Mouse (Mus musculus) midbrain, embryonic 15.5 days (tissue): ENCODE data around the gene Aldoc. TPM values are rescaled to one million over a fixed set of nuclear protein-coding genes. Genes with fewer than 3 reads are reported as not detected.
A peak's percentile ranks its signal among the peaks of the same experiment; 100 is the strongest.

Experiments used
- ATAC-seq: fragments of 200-750 bp; cut with Nextera tagmentation; replicated peaks from 2 replicates; pipeline ENCODE4 v1.8.0; 2017; ENCODE audit warnings: moderate TSS enrichment
- H3K27ac ChIP-seq: fragments of 300-500 bp; sonication (generic); 2 replicates; pipeline ENCODE4 v1.5.1; 2015; ENCODE audit warnings: mild to moderate bottlenecking, inconsistent platforms
- H3K27me3 ChIP-seq: fragments of 300-500 bp; sonication (generic); replicated peaks from 2 replicates; pipeline ENCODE4 v1.6.1; 2015; ENCODE audit warnings: inconsistent platforms
- H3K36me3 ChIP-seq: fragments of 300-500 bp; sonication (generic); replicated peaks from 2 replicates; pipeline ENCODE4 v1.6.1; 2015; ENCODE audit warnings: inconsistent platforms
- H3K4me1 ChIP-seq: fragments of 300-500 bp; sonication (generic); 2 replicates; pipeline ENCODE4 v1.6.1; 2015; ENCODE audit warnings: inconsistent platforms
- H3K4me2 ChIP-seq: fragments of 300-500 bp; sonication (generic); 2 replicates; pipeline ENCODE4 v1.6.1; 2015; ENCODE audit warnings: inconsistent platforms, mild to moderate bottlenecking, moderate library complexity
- H3K4me3 ChIP-seq: fragments of 300-500 bp; sonication (generic); 2 replicates; pipeline ENCODE4 v1.5.1; 2015; ENCODE audit warnings: mild to moderate bottlenecking, inconsistent platforms
- H3K9ac ChIP-seq: fragments of 300-500 bp; sonication (generic); 2 replicates; pipeline ENCODE4 v1.6.1; 2015; ENCODE audit warnings: mild to moderate bottlenecking, inconsistent platforms
- H3K9me3 ChIP-seq: fragments of 300-500 bp; sonication (generic); 2 replicates; pipeline ENCODE4 v1.6.1; 2016; ENCODE audit warnings: inconsistent platforms
- WGBS: fragments of 180-500 bp; shearing (Covaris S2); methylation state at CpG from one replicate; pipeline ENCODE4 v1.1.7; 2015; ENCODE audit warnings: mixed read lengths; 5-methylcytosine and 5-hydroxymethylcytosine counted together
- polyA plus RNA-seq: library from polyadenylated mRNA; unstranded; fragments of >200 nt; fragmentation: Nextera tagmentation; extraction: Ambion mirVana; gene quantifications from 2 replicates; pipeline ENCODE4 v1.2.1, GENCODE M21; 2015

Gene Aldoc
- polyA plus RNA-seq, 1 experiment from 2014 or later, result 84.9 TPM

- Histone ChIP-seq H3K4me3 (no peak overlapping the region), H3K36me3 (no peaks in the 10 kb centered on the region)
Measured at GRCm38 (mm10) chr11:78313662-78314061, 9.1 kb upstream of the Aldoc start.

GRCm38 (mm10) chr11:78318411-78318810 lies 4.4 kb upstream of the Aldoc start:
- no peak overlapping the region for H3K9ac ChIP-seq
- H3K27me3 ChIP-seq, result no peaks in the 10 kb centered on the region
- H3K4me3 ChIP-seq, result no peak overlapping the region
- WGBS, result 81% methylated on average over 2 of the region's 2 CpGs
- no peak for ATAC-seq
- H3K9me3 ChIP-seq, result no peaks in the 10 kb centered on the region
- H3K4me2 ChIP-seq, result no peak overlapping the region
- H3K27ac ChIP-seq, result no peak overlapping the region
- 0 out of 2 replicates have a peak, but pooled peaks cover 3% of the 10 kb centered on the region for H3K36me3 ChIP-seq
- peaks cover 4% of the 10 kb centered on the region; the same call in 1 of the 2 replicates for H3K4me1 ChIP-seq

More at GRCm38 (mm10) chr11:78313662-78314061, 9.1 kb upstream of the Aldoc start:
- H3K4me2 ChIP-seq, result no peak overlapping the region
- H3K27ac ChIP-seq, result no peak overlapping the region
- H3K9me3 ChIP-seq, result no peaks in the 10 kb centered on the region
- ATAC-seq, result no peak
- WGBS, result 93% methylated on average over 2 of the region's 2 CpGs
- no peaks in the 10 kb centered on the region for H3K27me3 ChIP-seq
- no peak overlapping the region for H3K9ac ChIP-seq
- H3K4me1 ChIP-seq, result no peaks in the 10 kb centered on the region

GRCm38 (mm10) chr11:78322076-78322831 lies 514 bp upstream of the Aldoc start:
- 0 out of 2 replicates have a peak, but pooled peaks cover 3% of the 10 kb centered on the region for H3K36me3 ChIP-seq
- 56% methylated on average over 2 of the region's 2 CpGs for WGBS
- peak overlapping the region; percentile 36 for H3K4me2 ChIP-seq
- no peaks in the 10 kb centered on the region for H3K27me3 ChIP-seq
- peaks cover 4% of the 10 kb centered on the region; the same call in 1 of the 2 replicates for H3K4me1 ChIP-seq
- H3K9me3 ChIP-seq, result no peaks in the 10 kb centered on the region
- H3K4me3 ChIP-seq, result peak overlapping the region; percentile 16; the same call in 1 of the 2 replicates
- no peak overlapping the region for H3K9ac ChIP-seq
- H3K27ac ChIP-seq, result peak overlapping the region; percentile 48; the same call in 1 of the 2 replicates
- ATAC-seq, result peak; percentile 28; the same call in 1 of the 2 replicates

GRCm38 (mm10) chr11:78324000-78324785 lies 1.4 kb downstream of the Aldoc start:
- ATAC-seq, result no peak
- Histone ChIP-seq H3K9ac (no peak overlapping the region), H3K27me3 (no peaks in the 10 kb centered on the region), H3K4me2 (0 out of 2 replicates have a peak overlapping the region, but pooled peaks have one; percentile 6), H3K4me3 (no peak overlapping the region), H3K27ac (0 out of 2 replicates have a peak overlapping the region, but pooled peaks have one; percentile 48), H3K36me3 (0 out of 2 replicates have a peak, but pooled peaks cover under 1% of the 10 kb centered on the region), H3K9me3 (no peaks in the 10 kb centered on the region), H3K4me1 (peaks cover 9% of the 10 kb centered on the region)
- WGBS, result 87% methylated on average over 15 of the region's 15 CpGs

- Histone ChIP-seq H3K4me2 (no peak overlapping the region), H3K4me3 (no peak overlapping the region), H3K27me3 (no peaks in the 10 kb centered on the region), H3K36me3 (no peaks in the 10 kb centered on the region), H3K27ac (no peak overlapping the region), H3K9ac (no peak overlapping the region), H3K4me1 (peaks cover 15% of the 10 kb centered on the region), H3K9me3 (no peaks in the 10 kb centered on the region)
- WGBS, result 94% methylated on average over 12 of the region's 12 CpGs
- ATAC-seq, result no peak
Measured at GRCm38 (mm10) chr11:78324965-78325364, 2.2 kb downstream of the Aldoc start.

- H3K27me3 ChIP-seq, result no peaks in the 10 kb centered on the region
- H3K9ac ChIP-seq, result no peak overlapping the region
- no peak overlapping the region for H3K27ac ChIP-seq
- WGBS, result 89% methylated on average over 4 of the region's 4 CpGs
- no peak for ATAC-seq
- H3K9me3 ChIP-seq, result no peaks in the 10 kb centered on the region
- no peaks in the 10 kb centered on the region for H3K36me3 ChIP-seq
- H3K4me2 ChIP-seq, result no peak overlapping the region
- no peak overlapping the region for H3K4me3 ChIP-seq
- H3K4me1 ChIP-seq, result peaks cover 15% of the 10 kb centered on the region
Measured at GRCm38 (mm10) chr11:78327215-78327614, 4.4 kb downstream of the Aldoc start.

- Histone ChIP-seq H3K27me3 (no peaks in the 10 kb centered on the region), H3K4me3 (peak within 1 kb of the TSS; percentile 96), H3K27ac (peak within 1 kb of the TSS; percentile 68), H3K4me2 (peak within 1 kb of the TSS; percentile 88), H3K4me1 (peaks cover 13% of the 10 kb centered on the region), H3K9ac (peak within 1 kb of the TSS; percentile 84), H3K9me3 (no peaks in the 10 kb centered on the region), H3K36me3 (0 out of 2 replicates have a peak, but pooled peaks cover 3% of the 10 kb centered on the region)
- 13% methylated on average over 37 of the region's 37 CpGs for WGBS
- ATAC-seq, result peak; percentile 97
Measured at GRCm38 (mm10) chr11:78327634-78328511, 5.1 kb downstream of the Aldoc start, which contains the start of gene Pigs. Pigs (plus strand) TSS chr11:78328415.

- Histone ChIP-seq H3K4me3 (peak overlapping the region; percentile 96), H3K9ac (peak overlapping the region; percentile 84), H3K27ac (peak overlapping the region; percentile 66), H3K4me2 (peak overlapping the region; percentile 88), H3K36me3 (peaks cover 9% of the 10 kb centered on the region; the same call in 1 of the 2 replicates), H3K27me3 (no peaks in the 10 kb centered on the region), H3K9me3 (no peaks in the 10 kb centered on the region), H3K4me1 (peaks cover 11% of the 10 kb centered on the region)
- peak; percentile 46 for ATAC-seq
- WGBS, result under 1% methylated on average over 41 of the region's 41 CpGs
Measured at GRCm38 (mm10) chr11:78328512-78329056, 5.8 kb downstream of the Aldoc start.

GRCm38 (mm10) chr11:78332676-78333075 lies 9.9 kb downstream of the Aldoc start:
- peaks cover 29% of the 10 kb centered on the region for H3K36me3 ChIP-seq
- no peak overlapping the region for H3K27ac ChIP-seq
- no peak for ATAC-seq
- WGBS, result 95% methylated on average over 12 of the region's 12 CpGs
- no peaks in the 10 kb centered on the region for H3K9me3 ChIP-seq
- no peak overlapping the region for H3K4me2 ChIP-seq
- H3K4me3 ChIP-seq, result no peak overlapping the region
- H3K4me1 ChIP-seq, result peaks cover 11% of the 10 kb centered on the region
- no peak overlapping the region for H3K9ac ChIP-seq
- H3K27me3 ChIP-seq, result no peaks in the 10 kb centered on the region

GRCm38 (mm10) chr11:78333992-78334391 lies 11.2 kb downstream of the Aldoc start:
- Histone ChIP-seq H3K9me3 (no peaks in the 10 kb centered on the region), H3K36me3 (peaks cover 29% of the 10 kb centered on the region)
- WGBS, result 95% methylated on average over 5 of the region's 5 CpGs

GRCm38 (mm10) chr11:78337040-78337439 lies 14.3 kb downstream of the Aldoc start:
- H3K9ac ChIP-seq, result no peak overlapping the region
- H3K27me3 ChIP-seq, result no peaks in the 10 kb centered on the region
- peaks cover 39% of the 10 kb centered on the region for H3K36me3 ChIP-seq
- H3K9me3 ChIP-seq, result no peaks in the 10 kb centered on the region
- H3K4me1 ChIP-seq, result no peaks in the 10 kb centered on the region
- no peak for ATAC-seq
- WGBS, result 97% methylated on average over 8 of the region's 8 CpGs
- no peak overlapping the region for H3K4me3 ChIP-seq
- no peak overlapping the region for H3K4me2 ChIP-seq
- no peak overlapping the region for H3K27ac ChIP-seq

More at GRCm38 (mm10) chr11:78333992-78334391, 11.2 kb downstream of the Aldoc start:
- Histone ChIP-seq H3K4me3 (no peak overlapping the region), H3K27ac (no peak overlapping the region), H3K4me1 (peaks cover 8% of the 10 kb centered on the region), H3K4me2 (no peak overlapping the region), H3K9ac (no peak overlapping the region), H3K27me3 (no peaks in the 10 kb centered on the region)
- no peak for ATAC-seq
